Mouse (Mus musculus) lung, postnatal 14 days (tissue): Measurements from ENCODE around the gene Odf3.
"Not testable (repeated sequence)": the region's sequence is repeated elsewhere in the genome, so short reads cannot be mapped to it uniquely, and the experiment has no call there.

ENCODE experiments used
- DNase-seq: peaks from one replicate; pipeline ENCODE4 v3.0.0; 2021

The Odf3 gene

DNA sequence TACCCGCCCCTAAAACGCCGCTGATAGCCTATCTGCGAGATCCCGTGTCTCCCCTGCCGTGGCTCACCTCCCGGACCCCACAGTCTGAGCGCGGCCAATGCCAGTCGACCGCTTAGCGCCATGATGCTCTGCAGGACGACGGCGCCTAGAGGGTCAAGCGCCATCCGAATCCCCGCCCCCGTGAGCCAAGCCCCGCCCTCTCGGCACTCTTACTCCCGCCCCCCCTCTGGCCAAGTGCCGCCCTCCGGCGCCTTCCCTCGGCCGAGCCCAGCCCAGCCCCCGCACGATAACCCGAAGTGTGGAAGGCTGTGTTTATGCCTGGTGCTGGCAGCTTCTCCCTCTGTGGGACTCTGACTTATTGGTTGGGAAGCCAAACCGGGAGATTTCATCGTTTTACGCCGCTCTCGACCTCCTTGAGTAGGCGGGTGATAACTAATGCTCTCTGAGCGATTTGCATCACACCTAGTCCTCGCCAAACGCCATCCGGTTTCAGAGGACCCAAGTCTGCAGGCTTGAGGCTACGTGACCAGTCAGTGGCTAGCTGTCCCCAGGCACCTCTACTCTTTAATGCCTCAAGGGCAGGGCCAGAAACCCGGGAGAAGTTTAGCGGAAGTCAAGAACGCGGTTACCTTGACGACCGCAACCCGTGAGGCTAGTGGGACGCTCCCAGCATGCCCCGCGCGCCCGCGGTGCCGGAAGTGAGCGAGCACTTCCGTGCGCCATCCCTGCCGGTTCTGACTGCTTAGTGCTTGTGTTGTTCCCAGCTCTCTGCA lies 34.3 kb downstream of the Odf3 start, which contains the start of the genes Psmd13 and Sirt3:
Psmd13 (plus strand) TSS at position 273 of the 773 bp plus-strand sequence.
Sirt3 (minus strand) TSS at position 614 of the 773 bp plus-strand sequence.
- peak; percentile 96 for DNase-seq

DNA sequence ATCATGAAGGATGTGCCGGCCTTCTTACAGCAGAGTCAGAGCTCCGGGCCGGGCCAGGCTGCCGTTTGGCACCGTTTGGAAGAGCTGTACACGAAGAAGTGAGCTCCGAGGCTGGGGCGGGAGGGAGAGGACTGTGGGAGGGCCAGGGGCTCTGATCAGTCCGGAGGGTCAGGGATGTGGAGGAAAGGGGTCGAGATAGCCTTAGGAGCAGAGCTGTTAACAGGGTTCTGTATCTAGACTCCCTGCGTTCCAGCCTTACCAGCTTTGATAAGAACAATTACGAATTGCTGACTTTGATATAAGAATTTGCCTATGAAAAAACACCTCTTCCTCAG lies 34.8 kb downstream of the Odf3 start:
- DNase-seq: no peak

- not testable (repeated sequence) for DNase-seq
Measured at GRCm38 (mm10) chr7:140890636-140891035, 43.0 kb downstream of the Odf3 start.

GRCm38 (mm10) chr7:140894031-140894430 lies 46.4 kb downstream of the Odf3 start:
- DNase-seq: no peak

- DNase-seq: no peak
Measured at GRCm38 (mm10) chr7:140894611-140895010, 47.0 kb downstream of the Odf3 start.

GRCm38 (mm10) chr7:140897863-140898262 lies 50.3 kb downstream of the Odf3 start:
- DNase-seq: no peak

GRCm38 (mm10) chr7:140899121-140899520 lies 51.5 kb downstream of the Odf3 start:
- DNase-seq: no peak

DNA sequence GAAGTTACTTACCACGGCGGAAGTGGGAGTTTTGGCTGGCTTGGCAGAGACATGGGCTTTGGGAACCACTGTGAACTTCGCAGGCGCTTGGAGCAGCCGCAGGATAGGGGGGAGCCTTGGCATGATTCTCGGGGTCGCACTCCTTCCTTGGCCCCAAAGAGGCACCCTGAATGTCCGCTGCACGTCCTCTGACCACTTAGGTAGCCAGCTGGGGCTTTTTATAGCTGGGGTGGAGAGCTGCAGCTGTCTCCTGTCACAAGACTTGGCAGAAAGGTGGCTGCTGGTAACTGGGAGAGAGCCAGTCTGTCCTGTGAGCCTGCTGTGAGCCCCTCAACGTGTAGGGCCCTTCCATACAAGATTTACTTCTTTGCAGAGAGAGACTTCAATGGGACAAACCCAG lies 52.6 kb downstream of the Odf3 start, which contains the start of gene Cox8b:
Cox8b (minus strand) TSS at position 227 of the 400 bp plus-strand sequence.
- no peak for DNase-seq
